Mouse (Mus musculus) limb, embryonic 12.5 days (tissue): Measurements from ENCODE around the gene Olfr311. TPM values are rescaled to one million over a fixed set of nuclear protein-coding genes. Genes with fewer than 3 reads are reported as not detected.
"Not testable (repeated sequence)": the region's sequence is repeated elsewhere in the genome, so short reads cannot be mapped to it uniquely, and the experiment has no call there.

ENCODE experiments used
- ATAC-seq: fragments of 200-750 bp; cut with Nextera tagmentation; 2 replicates; pipeline ENCODE4 v1.8.0; 2017; ENCODE audit warnings: low read depth, moderate TSS enrichment; ENCODE audit not compliant: insufficient number of reproducible peaks, insufficient read depth, low FRiP score, low TSS enrichment
- H3K27ac ChIP-seq: fragments of 300-500 bp; sonication (generic); 2 replicates; pipeline ENCODE4 v1.5.1; 2016; ENCODE audit warnings: mild to moderate bottlenecking, moderate library complexity
- H3K27me3 ChIP-seq: fragments of 300-500 bp; sonication (generic); 2 replicates; pipeline ENCODE4 v1.6.1; 2016; ENCODE audit warnings: mild to moderate bottlenecking, moderate library complexity
- H3K36me3 ChIP-seq: fragments of 300-500 bp; sonication (generic); 2 replicates; pipeline ENCODE4 v1.6.1; 2016; ENCODE audit warnings: mild to moderate bottlenecking, moderate library complexity
- H3K4me1 ChIP-seq: fragments of 300-500 bp; sonication (generic); replicated peaks from 2 replicates; pipeline ENCODE4 v1.6.1; 2016
- H3K4me2 ChIP-seq: fragments of 300-500 bp; sonication (generic); 2 replicates; pipeline ENCODE4 v1.6.1; 2016; ENCODE audit warnings: mild to moderate bottlenecking, moderate library complexity
- H3K4me3 ChIP-seq: fragments of 300-500 bp; sonication (generic); replicated peaks from 2 replicates; pipeline ENCODE4 v1.5.1; 2016; ENCODE audit warnings: mild to moderate bottlenecking
- H3K9ac ChIP-seq: fragments of 300-500 bp; sonication (generic); replicated peaks from 2 replicates; pipeline ENCODE4 v1.6.1; 2016; ENCODE audit warnings: mild to moderate bottlenecking, moderate library complexity
- H3K9me3 ChIP-seq: fragments of 300-500 bp; sonication (generic); 2 replicates; pipeline ENCODE4 v1.6.1; 2016; ENCODE audit warnings: mild to moderate bottlenecking, moderate library complexity
- WGBS: fragments of 180-500 bp; shearing (Covaris S2); methylation state at CpG from one replicate; pipeline ENCODE4 v1.1.7; 2016; 5-methylcytosine and 5-hydroxymethylcytosine counted together
- polyA plus RNA-seq: library from polyadenylated mRNA; unstranded; fragments of >200 nt; fragmentation: Nextera tagmentation; extraction: Ambion mirVana; gene quantifications from 2 replicates; pipeline ENCODE4 v1.2.1, GENCODE M21; 2016

The Olfr311 gene
- polyA plus RNA-seq: not detected in 2 replicates

- H3K36me3 ChIP-seq, H3K4me2 ChIP-seq, H3K27ac ChIP-seq, H3K4me1 ChIP-seq, H3K4me3 ChIP-seq, ATAC-seq, H3K9me3 ChIP-seq, H3K9ac ChIP-seq, H3K27me3 ChIP-seq: not testable (repeated sequence)
Measured at GRCm38 (mm10) chr11:58838951-58839350, at the start of gene Olfr311. Gene Olfr311 (plus strand): TSS chr11:58839251.

GRCm38 (mm10) chr11:58789532-58789931, 49.5 kb upstream of the Olfr311 start:
- no peak overlapping the region for H3K4me2 ChIP-seq
- ATAC-seq: no peak
- no peak overlapping the region for H3K9ac ChIP-seq
- H3K9me3 ChIP-seq: no peaks in the 10 kb centered on the region
- no peaks in the 10 kb centered on the region for H3K36me3 ChIP-seq
- H3K4me1 ChIP-seq: no peaks in the 10 kb centered on the region
- no peaks in the 10 kb centered on the region for H3K27me3 ChIP-seq
- 48% methylated on average over 3 of the region's 3 CpGs for WGBS
- H3K27ac ChIP-seq: no peak overlapping the region
- H3K4me3 ChIP-seq: no peak overlapping the region

- 63% methylated on average over 2 of the region's 2 CpGs for WGBS
- H3K4me2 ChIP-seq: no peak overlapping the region
- no peaks in the 10 kb centered on the region for H3K36me3 ChIP-seq
- no peak overlapping the region for H3K27ac ChIP-seq
- no peaks in the 10 kb centered on the region for H3K27me3 ChIP-seq
- H3K4me3 ChIP-seq: no peak overlapping the region
- no peak for ATAC-seq
- no peak overlapping the region for H3K9ac ChIP-seq
- no peaks in the 10 kb centered on the region for H3K9me3 ChIP-seq
- H3K4me1 ChIP-seq: no peaks in the 10 kb centered on the region
Measured at GRCm38 (mm10) chr11:58790053-58790452, 49.0 kb upstream of the Olfr311 start.

- no peaks in the 10 kb centered on the region for H3K27me3 ChIP-seq
- H3K36me3 ChIP-seq: no peaks in the 10 kb centered on the region
- no peak overlapping the region for H3K27ac ChIP-seq
- no peak overlapping the region for H3K4me2 ChIP-seq
- no peak for ATAC-seq
- H3K9ac ChIP-seq: no peak overlapping the region
- no peak overlapping the region for H3K4me3 ChIP-seq
- 87% methylated on average over 6 of the region's 6 CpGs for WGBS
- no peaks in the 10 kb centered on the region for H3K9me3 ChIP-seq
- no peaks in the 10 kb centered on the region for H3K4me1 ChIP-seq
Measured at GRCm38 (mm10) chr11:58790646-58791045, 48.4 kb upstream of the Olfr311 start.

GRCm38 (mm10) chr11:58795856-58796255, 43.2 kb upstream of the Olfr311 start:
- Histone ChIP-seq H3K27ac (no peak overlapping the region), H3K36me3 (no peaks in the 10 kb centered on the region), H3K27me3 (no peaks in the 10 kb centered on the region), H3K9ac (no peak overlapping the region), H3K4me2 (no peak overlapping the region), H3K4me3 (no peak overlapping the region), H3K4me1 (no peaks in the 10 kb centered on the region), H3K9me3 (no peaks in the 10 kb centered on the region)
- 87% methylated on average over 2 of the region's 2 CpGs for WGBS
- ATAC-seq: no peak

- Histone ChIP-seq H3K4me1 (no peaks in the 10 kb centered on the region), H3K9ac (no peak overlapping the region), H3K36me3 (no peaks in the 10 kb centered on the region), H3K4me3 (no peak overlapping the region), H3K4me2 (no peak overlapping the region), H3K9me3 (no peaks in the 10 kb centered on the region), H3K27ac (no peak overlapping the region), H3K27me3 (no peaks in the 10 kb centered on the region)
- WGBS: 83% methylated on average over 7 of the region's 7 CpGs
- ATAC-seq: no peak
Measured at GRCm38 (mm10) chr11:58796850-58797249, 42.2 kb upstream of the Olfr311 start.

- Histone ChIP-seq H3K4me2 (no peak overlapping the region), H3K27me3 (no peaks in the 10 kb centered on the region), H3K27ac (no peak overlapping the region), H3K4me1 (no peaks in the 10 kb centered on the region), H3K4me3 (no peak overlapping the region), H3K36me3 (no peaks in the 10 kb centered on the region), H3K9me3 (no peaks in the 10 kb centered on the region), H3K9ac (no peak overlapping the region)
- ATAC-seq: no peak
- 78% methylated on average over 5 of the region's 5 CpGs for WGBS
Measured at GRCm38 (mm10) chr11:58799747-58800146, 39.3 kb upstream of the Olfr311 start.

GRCm38 (mm10) chr11:58801558-58802228, 37.4 kb upstream of the Olfr311 start, which contains the start of gene Fam183b:
Gene Fam183b (minus strand): TSS chr11:58801960.
- Histone ChIP-seq H3K36me3 (no peaks in the 10 kb centered on the region), H3K4me1 (no peaks in the 10 kb centered on the region), H3K4me2 (no peak within 1 kb of the TSS), H3K27ac (no peak within 1 kb of the TSS), H3K4me3 (no peak within 1 kb of the TSS), H3K9me3 (no peaks in the 10 kb centered on the region), H3K27me3 (no peaks in the 10 kb centered on the region), H3K9ac (no peak within 1 kb of the TSS)
- WGBS: 42% methylated on average over 14 of the region's 14 CpGs
- 0 out of 2 replicates have a peak, but pooled peaks have one; percentile 42 for ATAC-seq

- H3K9me3 ChIP-seq: no peaks in the 10 kb centered on the region
- 65% methylated on average over 4 of the region's 4 CpGs for WGBS
Measured at GRCm38 (mm10) chr11:58803871-58804270, 35.2 kb upstream of the Olfr311 start.

GRCm38 (mm10) chr11:58804393-58804792, 34.7 kb upstream of the Olfr311 start:
- no peaks in the 10 kb centered on the region for H3K27me3 ChIP-seq
- no peak overlapping the region for H3K27ac ChIP-seq
- H3K9ac ChIP-seq: no peak overlapping the region
- no peaks in the 10 kb centered on the region for H3K4me1 ChIP-seq
- no peak overlapping the region for H3K4me2 ChIP-seq
- no peak overlapping the region for H3K4me3 ChIP-seq
- no peak for ATAC-seq
- WGBS: 80% methylated on average over 2 of the region's 2 CpGs
- H3K9me3 ChIP-seq: no peaks in the 10 kb centered on the region
- no peaks in the 10 kb centered on the region for H3K36me3 ChIP-seq

More at GRCm38 (mm10) chr11:58803871-58804270, 35.2 kb upstream of the Olfr311 start:
- Histone ChIP-seq H3K4me1 (no peaks in the 10 kb centered on the region), H3K9ac (no peak overlapping the region), H3K36me3 (no peaks in the 10 kb centered on the region), H3K4me2 (no peak overlapping the region), H3K27me3 (no peaks in the 10 kb centered on the region), H3K4me3 (no peak overlapping the region), H3K27ac (no peak overlapping the region)
- no peak for ATAC-seq

GRCm38 (mm10) chr11:58812001-58812400, 27.1 kb upstream of the Olfr311 start:
- WGBS: 7% methylated on average over 1 of the region's 1 CpGs
- no peak overlapping the region for H3K9ac ChIP-seq
- H3K4me3 ChIP-seq: no peak overlapping the region
- H3K27me3 ChIP-seq: peaks cover 5% of the 10 kb centered on the region; the same call in 1 of the 2 replicates
- H3K9me3 ChIP-seq: no peaks in the 10 kb centered on the region
- H3K27ac ChIP-seq: no peak overlapping the region
- no peak for ATAC-seq
- H3K4me2 ChIP-seq: no peak overlapping the region
- no peaks in the 10 kb centered on the region for H3K36me3 ChIP-seq
- no peaks in the 10 kb centered on the region for H3K4me1 ChIP-seq

GRCm38 (mm10) chr11:58814700-58815099, 24.4 kb upstream of the Olfr311 start, which contains the start of gene Olfr313:
Gene Olfr313 (plus strand): TSS chr11:58815000.
- not testable (repeated sequence) for H3K27me3 ChIP-seq, H3K36me3 ChIP-seq, ATAC-seq, H3K4me1 ChIP-seq, H3K9ac ChIP-seq, H3K4me2 ChIP-seq, H3K4me3 ChIP-seq, H3K9me3 ChIP-seq, H3K27ac ChIP-seq
- 50% methylated on average over 1 of the region's 1 CpGs for WGBS
